Mouse (Mus musculus): ENCODE measurements at regions not wholly inside any gene's neighbourhood (a gene's known extent, or its start where the extent isn't known, plus 50 kb on each side); places are given as distances from the start of the nearest gene placed in this dataset.

DNA sequence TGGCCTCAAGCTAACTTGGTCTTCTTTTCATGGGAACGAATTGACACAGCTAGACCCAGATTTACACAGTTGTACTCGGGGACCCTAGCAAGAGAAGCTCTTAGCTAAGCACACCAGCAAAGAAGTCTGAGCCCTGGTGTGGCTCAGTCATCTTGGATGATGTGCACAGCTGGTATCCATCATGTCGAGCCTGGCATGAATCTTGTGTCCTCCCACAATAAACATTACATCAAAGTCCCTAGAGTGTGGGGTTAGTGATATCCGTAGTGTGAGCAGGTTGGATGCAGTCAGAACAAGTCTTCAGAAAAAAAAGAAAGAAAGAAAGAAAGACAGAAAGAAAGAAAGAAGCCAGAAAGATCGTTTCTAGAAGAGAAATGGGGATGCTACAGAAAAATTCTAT, 52.1 kb upstream of the Hmcn1 start:
- DNase-seq, result no peak

DNA sequence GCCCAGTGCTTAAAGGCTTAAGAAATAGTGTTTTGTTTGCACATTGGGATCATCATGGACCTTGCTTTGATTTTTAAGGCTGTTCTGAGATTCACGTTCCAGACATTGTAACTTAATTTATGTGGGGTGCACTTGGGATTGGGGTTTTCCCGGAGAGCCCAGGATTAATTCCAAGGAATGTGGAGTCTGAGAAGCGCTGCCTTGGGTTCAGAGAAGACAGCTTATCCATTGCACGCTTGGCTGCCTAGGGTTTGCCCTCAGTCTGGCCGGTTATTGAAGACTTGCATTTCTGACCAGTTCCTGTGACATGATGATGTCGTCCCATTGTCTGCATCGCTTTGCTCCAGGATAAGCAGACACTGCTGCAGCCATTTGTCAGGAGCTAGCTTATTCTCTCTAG, 53.4 kb upstream of the Hmcn1 start:
- DNase-seq, result no peak

DNA sequence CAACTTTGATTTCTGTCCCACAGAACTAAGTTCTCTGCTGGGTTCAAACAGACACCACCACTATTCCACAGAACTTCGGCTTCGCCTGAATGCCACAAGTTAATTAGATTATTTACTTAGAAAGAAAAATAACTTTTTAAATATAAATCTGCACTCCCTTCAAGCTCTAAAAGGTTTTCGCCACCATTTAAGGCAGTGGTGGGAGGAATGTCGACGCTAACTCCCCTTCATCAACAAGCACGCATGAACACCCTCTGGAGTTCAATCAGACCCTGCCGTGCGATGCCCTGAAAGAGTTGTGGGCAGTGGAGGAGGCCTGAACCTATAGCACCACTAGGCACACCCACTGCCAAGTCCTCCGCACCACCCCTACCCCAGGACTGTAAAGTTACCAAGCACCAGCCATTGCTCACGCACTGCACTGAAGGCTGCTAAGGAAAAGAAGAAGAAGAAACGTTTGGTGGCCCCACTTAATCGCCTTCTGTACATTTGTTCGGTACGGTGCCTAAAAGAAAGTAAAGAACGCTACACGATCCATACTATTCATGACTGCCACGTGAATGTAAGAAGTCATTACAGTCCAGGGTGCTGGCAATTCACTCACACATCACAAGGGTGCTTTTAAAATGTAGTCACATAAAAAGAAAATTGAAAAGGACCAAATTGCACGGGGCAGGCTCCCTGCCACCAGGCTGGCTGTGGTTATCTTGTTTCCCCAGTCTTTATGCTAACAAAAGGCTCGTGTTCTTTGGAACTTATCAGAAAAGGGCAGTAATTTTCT, 56.7 kb upstream of the Hmcn1 start:
- DNase-seq, result no peak

DNA sequence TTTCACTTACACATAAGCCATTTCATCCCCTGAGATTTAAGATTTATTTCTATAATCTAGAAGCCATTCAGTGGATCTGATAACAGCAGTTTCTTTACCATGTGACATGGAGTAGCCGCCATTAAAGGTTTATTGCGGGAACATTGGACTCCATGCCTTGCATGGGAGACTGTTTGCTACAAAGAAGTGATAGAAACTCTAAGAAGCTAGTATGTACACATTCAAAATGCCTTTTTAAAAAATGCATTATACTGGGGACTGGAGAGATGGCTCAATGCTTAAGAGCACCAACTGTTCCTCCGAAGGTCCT, 57.2 kb upstream of the Hmcn1 start:
- DNase-seq, result no peak

DNA sequence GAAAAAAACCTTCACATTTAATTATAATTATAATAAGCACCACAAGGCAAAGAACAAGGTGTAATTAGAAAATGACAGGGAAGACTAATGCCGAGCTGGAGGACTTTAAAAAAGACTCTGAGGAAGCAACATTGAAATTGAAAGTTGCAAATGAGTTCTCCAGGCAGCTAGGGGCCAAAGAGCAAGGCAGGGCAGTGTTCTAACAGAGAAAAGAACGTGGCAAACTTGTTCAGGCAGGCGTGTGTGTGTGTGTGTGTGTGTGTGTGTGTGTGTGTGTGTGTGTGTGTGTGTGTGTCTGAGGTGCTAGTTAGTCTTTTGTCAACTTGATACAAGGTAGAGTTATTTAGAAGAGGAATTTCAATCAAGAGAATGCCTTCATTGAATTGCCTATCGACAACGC, 60.0 kb upstream of the Hmcn1 start:
- DNase-seq, result no peak

DNA sequence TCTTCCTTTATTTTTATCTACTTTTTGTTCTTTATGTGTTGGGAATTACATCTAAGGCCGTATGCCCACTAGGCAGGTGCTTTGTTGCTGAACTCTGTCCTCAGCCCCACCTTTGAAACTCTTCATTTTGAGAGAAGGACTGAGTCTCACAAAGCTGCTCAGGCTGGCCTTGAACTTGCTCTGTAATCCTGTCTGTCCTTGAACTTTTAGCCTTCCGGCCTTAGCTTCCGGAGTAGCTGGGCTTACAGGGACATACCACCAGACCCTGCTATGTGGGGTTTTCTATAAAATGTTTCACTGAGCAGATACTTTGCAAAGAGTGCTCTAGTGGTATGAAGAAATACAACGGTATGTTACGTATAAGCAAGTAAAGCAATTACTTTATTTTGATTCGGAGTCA, 62.2 kb upstream of the Hmcn1 start:
- DNase-seq, result no peak

DNA sequence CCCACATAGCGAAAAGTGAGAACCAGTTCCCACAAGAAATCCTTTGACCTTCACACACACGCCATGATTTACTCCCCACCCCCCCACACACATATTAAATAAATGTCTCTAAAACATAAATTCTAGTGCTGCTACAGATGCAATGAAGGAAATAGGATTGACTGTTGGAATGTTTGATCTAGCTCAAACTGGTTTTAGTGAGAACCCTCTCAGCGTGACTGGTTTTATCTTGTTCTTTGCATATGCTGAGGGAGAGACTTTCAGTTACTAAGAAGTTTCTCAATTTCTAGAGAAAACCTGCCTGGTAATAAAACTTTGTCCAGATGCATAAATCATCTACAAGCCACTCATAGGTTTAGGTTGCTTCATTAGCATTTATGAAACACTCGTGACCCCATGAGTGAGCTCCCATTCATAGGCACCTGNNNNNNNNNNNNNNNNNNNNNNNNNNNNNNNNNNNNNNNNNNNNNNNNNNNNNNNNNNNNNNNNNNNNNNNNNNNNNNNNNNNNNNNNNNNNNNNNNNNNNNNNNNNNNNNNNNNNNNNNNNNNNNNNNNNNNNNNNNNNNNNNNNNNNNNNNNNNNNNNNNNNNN, 66.4 kb upstream of the Hmcn1 start:
- no peak for DNase-seq

DNA sequence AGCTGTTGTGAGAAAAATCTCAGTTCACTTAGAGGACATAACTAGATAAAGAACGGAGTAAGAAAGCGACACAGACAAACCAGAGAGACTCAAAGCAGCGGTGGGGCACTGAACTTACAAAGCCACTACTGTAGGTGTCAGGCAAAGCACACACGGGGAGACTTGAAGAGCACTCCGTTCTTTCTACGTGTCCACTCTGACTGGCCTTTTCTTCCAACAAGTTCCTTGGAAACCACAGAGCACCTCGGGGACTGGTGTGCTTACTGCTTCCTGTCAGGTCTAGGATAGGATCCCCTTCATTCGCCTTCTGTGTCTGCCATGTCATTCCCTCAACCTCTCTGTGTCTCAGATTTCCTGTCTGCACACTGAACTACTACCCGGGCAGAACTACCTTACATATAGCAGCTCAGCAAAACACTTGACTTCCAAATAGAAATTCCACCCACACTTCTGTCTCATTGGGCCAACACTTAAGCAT, 71.9 kb upstream of the Hmcn1 start:
- no peak for DNase-seq

DNA sequence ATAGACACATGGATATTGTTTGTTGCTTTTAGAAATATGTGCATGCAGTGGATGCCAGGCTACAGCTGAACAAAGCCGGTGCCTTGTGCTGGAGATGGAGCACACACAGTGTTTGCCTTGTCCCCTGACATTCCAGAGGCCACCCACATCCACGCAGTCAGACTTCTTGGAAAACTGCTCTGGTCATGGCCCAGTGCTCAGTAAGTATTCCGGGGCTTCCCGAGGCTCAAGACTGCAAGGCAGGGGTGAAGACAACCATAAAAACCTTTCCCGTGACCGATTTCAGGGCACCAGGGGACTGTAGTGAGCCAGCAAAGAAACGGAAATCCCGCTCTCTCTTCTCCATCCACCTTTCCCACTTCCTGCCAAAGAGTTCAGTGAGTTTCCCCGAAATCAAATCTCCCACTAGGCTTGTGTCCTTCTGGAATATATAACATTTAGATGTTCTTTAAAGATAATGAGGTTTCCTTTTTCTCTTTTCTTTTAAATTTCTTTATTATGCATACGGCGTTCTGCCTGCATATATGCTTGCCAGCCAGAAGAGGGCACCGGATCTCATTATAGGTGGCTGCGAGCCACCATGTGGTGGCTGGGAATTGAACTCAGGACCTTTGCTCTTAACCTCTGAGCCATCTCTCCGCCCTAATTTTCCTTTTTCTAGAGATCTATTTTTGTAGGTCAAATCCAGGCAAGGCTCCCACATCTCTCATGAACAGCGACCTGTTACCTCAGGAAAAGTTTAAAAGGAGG, 73.3 kb upstream of the Hmcn1 start:
- DNase-seq, result no peak

DNA sequence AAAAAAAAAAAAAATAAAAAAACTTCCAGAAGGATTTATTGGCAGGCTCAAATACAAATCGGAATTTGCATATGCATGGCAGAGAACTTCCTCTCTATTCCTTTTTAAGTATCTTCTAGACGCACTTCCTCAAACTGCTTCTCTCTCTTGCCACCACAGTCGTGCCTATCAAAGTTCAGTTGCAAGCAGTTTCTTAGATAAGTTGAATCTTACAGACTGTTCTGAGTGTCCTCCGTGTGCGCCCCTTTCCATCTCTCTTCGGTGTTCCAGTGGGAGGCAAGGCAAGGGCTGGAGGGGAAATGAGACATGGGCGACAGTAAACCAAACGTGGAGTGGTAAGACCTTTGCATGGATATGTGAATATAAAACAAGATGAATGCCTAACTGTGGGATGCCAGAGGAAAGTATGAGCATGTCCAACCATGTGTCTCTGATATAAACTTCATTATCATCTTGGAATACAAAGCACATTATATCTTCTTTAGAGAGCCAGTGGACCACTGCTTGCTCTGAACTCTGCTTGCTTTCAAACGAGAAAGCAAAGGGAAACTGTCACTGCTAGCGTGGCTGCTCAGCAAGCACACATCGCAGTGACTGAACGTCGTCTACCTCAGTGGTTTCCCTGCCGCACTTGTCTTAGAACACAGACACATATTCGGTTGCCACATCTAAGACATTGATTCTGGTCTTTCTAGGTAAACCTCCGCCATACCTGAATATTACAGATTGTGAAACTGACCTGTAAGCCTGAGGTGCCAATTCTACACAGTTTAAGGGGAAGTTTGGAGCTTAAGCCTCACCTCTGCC, 81.5 kb upstream of the Hmcn1 start:
- no peak for DNase-seq

DNA sequence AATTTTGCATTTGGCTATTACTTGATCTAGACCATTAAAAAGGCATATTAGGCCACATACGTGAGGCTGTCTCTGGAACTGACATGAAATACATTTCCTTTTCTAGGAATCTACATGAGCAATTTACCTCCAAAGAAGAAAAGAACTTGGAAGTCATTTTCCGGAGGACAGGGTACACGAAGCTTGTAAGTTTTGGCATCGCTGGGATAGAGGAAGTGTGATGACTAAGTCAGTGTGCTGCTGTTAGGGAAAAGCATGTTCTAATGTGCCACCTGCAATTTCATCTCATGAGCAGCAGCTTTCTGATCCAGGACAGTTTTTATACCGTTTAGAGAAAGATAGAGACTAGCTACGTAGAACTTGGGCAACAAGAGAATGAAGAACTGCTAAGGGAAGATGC, 82.3 kb upstream of the Hmcn1 start:
- no peak for DNase-seq

DNA sequence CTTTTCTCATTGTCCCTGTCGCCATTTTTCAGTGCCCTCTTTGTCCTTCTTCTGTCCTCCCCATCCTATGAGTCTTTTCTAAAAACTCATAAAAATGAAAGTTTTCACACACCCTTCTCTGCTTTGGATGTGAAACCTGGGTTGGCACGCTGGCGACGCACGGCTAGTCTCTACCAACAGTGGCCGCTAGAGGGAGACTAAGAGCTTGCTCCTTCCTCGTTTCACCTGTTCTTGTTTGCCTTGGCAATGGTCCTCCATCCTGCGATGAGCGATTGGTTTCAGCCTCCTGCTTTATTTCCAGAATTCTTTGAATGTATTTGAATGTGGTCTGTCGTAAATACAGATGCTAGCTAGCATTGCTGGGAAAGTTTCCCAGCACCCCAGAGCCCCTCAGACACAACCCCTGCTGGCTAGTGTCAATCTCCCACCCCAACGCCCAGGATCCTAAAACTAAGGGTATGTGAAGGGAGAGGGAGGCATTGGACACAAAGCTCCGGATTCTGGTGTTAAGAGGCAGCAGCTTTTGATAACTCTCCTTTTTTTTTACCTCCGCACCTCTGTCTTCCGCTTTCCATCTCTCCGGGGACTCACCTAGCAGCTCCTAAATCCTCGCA, 85.8 kb upstream of the Hmcn1 start:
- peak; percentile 82 for DNase-seq

DNA sequence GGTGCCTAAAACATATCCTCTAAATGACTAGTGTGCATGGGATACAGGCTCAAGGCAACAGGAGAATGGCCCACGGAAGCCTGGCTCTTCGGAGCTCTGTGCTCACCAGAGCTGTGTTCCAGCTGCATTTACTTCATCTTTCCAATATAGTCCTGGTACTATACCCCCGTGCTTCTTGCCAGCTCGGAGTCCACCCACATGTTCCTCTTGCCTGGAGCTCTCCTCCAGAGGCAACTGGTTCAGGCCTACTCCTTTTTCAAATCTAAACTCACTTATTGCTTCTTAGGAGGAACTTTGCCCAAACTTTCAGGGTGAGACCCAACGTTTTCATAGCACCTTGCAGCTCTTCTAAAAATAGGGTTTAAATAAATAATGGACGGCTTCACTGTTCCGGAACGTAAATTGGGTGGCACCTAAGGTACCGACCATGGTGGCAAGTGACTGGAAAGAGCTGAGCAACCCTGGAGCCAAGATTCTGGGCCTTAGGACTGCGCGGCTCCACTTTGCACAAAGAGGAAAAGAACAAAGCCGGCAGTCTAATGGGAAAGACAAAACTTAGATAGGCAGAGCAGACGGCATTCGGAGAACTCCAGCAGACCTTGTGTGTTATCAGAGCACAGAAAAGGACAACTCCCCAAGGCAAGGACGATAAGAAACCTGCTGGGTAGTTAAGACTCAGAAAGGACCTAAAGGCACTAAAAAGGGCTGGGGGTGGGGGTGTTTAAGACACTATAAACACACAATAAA, 86.6 kb upstream of the Hmcn1 start:
- no peak for DNase-seq

DNA sequence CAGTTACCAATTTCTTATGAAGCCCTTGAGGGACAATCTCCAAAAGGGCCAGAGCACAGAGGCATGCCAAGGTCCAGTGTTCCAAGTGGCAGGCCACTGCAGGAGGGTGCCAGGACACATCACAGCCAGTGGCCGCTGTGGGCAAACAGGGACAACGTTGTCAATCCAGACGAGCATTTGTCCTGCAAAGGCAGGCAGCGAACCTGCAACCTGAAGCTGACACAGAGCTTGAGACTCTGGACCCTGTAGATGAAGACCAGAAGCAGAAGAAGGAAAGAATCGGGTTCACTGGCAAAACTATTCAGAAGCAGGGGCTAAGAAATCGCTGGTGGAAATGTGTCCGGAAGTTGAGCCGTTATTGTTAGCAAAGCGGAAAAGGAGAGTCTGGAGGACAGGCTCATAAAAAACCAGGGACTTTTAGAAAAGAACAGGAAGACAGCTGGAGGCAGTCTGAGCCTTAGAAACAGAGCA, 87.3 kb upstream of the Hmcn1 start:
- DNase-seq, result peak; percentile 17

DNA sequence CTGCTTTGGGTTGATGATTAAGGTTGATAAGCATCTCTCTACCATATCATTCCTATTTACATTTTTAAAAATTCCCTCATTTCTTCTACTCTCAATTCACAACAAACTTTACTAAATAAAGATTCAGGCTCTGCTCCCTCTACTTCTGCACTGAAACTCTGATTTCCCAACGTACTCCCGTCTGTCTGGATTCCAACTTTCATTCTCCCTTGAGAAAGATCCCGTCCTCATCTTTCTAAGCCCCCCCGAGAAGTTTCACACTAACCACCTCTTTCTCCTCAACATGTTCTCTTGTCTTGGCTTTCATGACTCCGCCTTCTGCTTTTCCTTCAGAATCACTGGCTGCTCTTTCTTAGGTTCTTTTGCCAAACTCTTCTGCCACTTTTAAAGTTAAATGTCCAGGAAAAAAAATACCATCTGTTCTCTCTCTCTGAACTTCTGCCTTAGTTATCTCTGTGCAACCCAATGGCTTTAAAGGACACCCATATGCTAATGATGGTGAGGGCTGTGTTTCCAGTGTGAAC, 89.3 kb upstream of the Hmcn1 start:
- DNase-seq, result no peak

DNA sequence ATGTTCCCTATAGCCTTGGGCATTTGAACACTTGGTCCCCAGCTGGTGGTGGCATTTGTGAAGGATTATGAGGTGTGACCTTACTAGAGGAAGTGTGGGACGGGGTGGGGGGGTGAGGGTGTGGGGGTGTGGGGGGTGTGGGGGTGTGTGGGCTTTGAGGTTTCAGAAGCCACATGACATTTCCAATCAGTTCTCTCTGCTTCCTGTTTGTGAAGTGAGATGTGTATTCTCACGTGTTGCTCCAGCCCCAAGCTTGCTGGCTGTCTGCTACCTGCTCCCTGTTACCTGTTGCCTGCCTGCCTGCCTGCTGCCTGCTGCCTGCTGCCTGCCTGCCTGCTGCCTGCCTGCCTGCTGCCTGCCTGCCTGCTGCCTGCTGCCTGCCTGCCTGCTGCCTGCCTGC, 90.6 kb upstream of the Hmcn1 start:
- no peak for DNase-seq

DNA sequence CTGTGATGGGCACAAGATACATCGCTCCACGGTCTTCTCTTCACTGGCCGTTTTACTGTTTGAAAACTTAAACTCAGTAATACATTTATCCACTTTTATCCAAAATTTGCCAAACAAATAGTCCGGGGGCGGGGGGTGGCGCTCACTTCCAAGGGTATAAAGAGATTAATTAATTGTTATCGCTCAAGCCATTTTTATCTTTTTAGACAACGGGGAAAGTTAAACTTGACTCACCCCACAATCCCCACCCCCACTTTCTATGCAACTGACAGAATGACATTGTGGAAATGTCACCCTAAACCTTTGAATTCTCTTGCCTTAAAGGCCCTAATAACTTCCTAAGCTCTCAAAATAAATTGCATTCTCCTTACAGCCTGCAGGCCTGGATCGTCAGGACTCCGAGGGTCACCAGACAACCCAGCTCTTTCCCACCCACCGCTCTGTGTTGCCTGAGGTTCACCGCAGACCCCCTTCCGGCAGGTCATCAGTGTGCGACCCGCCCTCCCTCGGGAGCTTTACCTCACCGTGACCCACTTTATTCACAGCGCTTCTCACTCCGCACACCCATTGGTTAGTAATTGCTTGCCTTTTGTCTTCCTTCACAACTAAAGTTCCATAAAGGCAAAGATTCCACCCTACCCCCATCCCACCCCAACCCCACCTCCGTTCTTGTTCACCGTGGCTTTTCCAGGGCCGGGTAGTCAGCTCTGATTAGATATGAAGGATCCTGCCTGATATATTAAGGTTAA, 93.0 kb upstream of the Hmcn1 start:
- DNase-seq, result no peak

DNA sequence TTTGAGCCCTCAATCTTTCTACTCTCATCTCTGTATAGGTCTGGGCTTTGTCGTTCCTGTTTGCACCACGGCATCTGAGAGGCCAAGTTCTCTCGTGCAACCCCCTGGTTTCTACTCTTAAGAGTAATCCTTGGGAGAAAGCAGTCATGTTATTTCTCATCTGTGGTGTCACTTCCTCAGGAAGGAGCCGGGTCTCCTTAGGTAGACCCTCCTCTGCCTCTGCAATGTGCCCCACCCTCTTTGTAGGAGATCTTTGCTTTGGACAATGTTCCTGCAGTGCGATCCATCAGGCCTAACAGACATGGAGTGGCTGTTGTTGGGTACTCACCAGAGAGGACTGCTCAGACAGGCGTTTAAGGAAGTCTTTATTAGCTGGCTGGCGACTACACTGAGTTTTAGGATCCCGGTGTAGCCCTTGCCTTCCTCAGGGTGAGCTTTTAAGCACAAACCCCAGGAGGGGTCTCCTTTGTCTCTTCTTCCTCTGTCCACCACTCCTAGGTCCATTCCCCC, 94.0 kb upstream of the Hmcn1 start:
- no peak for DNase-seq

DNA sequence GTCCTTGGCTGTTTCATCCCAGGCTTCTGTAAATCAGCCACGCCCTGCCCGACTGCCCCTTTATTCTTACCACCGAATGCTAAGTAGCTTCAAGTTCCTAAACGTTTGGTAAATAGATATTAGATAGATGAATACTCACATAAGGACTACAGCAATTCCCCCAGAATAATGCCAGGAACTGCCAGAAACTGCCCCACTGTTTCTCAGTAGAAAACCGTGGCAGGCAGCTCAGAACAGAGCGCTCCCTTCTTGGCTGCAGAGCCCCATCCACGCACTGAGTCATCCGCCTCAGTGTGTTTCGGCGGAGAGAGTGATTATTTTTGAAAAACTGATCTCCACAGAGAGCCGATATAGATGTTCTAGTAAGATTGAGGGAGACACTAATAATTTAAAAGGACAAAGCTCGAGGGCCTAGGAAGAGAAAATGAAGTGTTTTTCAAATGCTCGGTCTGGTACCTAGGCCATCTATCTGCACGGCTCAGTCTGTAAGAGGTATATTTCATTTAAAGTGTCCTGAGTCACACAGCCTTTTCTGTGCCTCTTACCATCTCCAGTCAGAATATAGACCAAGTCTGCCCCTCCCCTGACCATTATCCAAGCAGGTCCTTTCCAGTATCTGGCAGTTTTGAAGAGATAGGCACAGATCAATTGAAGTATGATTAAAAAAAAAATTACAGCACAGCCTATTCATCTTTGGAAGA, 94.4 kb upstream of the Gm47985 start:
- no peak for DNase-seq

Measured in gastrocnemius, postnatal 10 days (tissue).